Mouse (Mus musculus) midbrain, embryonic 14.5 days (tissue): ENCODE data around the gene Rhob. TPM values are rescaled to one million over a fixed set of nuclear protein-coding genes. Genes with fewer than 3 reads are reported as not detected.

Experiments used
- ATAC-seq: fragments of 200-750 bp; cut with Nextera tagmentation; 2 replicates; pipeline ENCODE4 v1.8.0; 2017; ENCODE audit warnings: moderate number of reproducible peaks, moderate library complexity; ENCODE audit not compliant: low FRiP score, low TSS enrichment
- DNase-seq: peaks from one replicate; pipeline ENCODE4 v3.0.0-alpha.2; 2015
- H3K27ac ChIP-seq: fragments of 300-500 bp; sonication (generic); replicated peaks from 2 replicates; pipeline ENCODE4 v1.5.1; 2014; ENCODE audit warnings: mild to moderate bottlenecking, low read depth, low read length, moderate library complexity
- H3K27me3 ChIP-seq: fragments of 300-500 bp; sonication (generic); 2 replicates; pipeline ENCODE4 v1.6.1; 2014; ENCODE audit warnings: low read length, control low read depth, mixed read lengths; ENCODE audit not compliant: control insufficient read depth, insufficient read depth
- H3K36me3 ChIP-seq: fragments of 300-500 bp; sonication (generic); 2 replicates; pipeline ENCODE4 v1.6.1; 2014; ENCODE audit warnings: low read length, control low read depth; ENCODE audit not compliant: control insufficient read depth, insufficient read depth
- H3K4me1 ChIP-seq: fragments of 300-500 bp; sonication (generic); 2 replicates; pipeline ENCODE4 v1.6.1; 2014; ENCODE audit warnings: mild to moderate bottlenecking, antibody characterized with exemption, low read length, control low read depth; ENCODE audit not compliant: control insufficient read depth, insufficient read depth
- H3K4me2 ChIP-seq: fragments of 300-500 bp; sonication (generic); 2 replicates; pipeline ENCODE4 v1.6.1; 2014; ENCODE audit warnings: mild to moderate bottlenecking, low read length, moderate library complexity
- H3K4me3 ChIP-seq: fragments of 300-500 bp; sonication (generic); replicated peaks from 2 replicates; pipeline ENCODE4 v1.5.1; 2014; ENCODE audit warnings: low read depth, low read length
- H3K9ac ChIP-seq: fragments of 300-500 bp; sonication (generic); replicated peaks from 2 replicates; pipeline ENCODE4 v1.6.1; 2014; ENCODE audit warnings: mild to moderate bottlenecking, low read length, moderate library complexity
- H3K9me3 ChIP-seq: fragments of 300-500 bp; sonication (generic); 2 replicates; pipeline ENCODE4 v1.6.1; 2016; ENCODE audit warnings: low read length, control low read depth, mixed read lengths; ENCODE audit not compliant: control insufficient read depth
- WGBS: fragments of 180-500 bp; shearing (Covaris S2); extraction: QIAGEN DNeasy Blood & Tissue Kit; methylation state at CpG from one replicate; pipeline ENCODE4 v1.1.7; 2014; 5-methylcytosine and 5-hydroxymethylcytosine counted together
- polyA plus RNA-seq: library from polyadenylated mRNA; unstranded; fragments of >200 nt; fragmentation: Nextera tagmentation; extraction: Ambion mirVana; gene quantifications from 2 replicates; pipeline ENCODE4 v1.2.1, GENCODE M21; 2014

Rhob gene
- polyA plus RNA-seq, 1 experiment from 2014 or later = 111 TPM

DNA sequence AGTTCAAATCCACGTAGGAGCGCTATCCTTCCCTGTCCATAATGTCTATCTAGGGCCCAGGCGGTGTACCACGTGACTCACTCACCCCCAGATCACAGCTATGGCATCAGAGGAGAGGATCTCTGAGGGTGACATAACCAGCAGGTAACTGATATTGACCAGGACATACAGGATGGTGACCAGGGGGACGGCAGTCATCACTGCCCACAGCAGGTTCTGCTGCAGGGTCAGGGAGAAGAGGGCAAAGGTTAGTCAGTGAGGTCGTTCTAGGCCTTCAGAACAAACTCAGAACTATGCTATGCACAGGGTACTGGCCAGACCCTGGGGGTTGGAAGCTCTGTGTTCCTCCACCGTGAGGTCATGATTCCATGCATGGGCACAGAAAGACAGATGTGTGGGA is 35.8 kb upstream of the Rhob start:
- ATAC-seq = no peak
- no peak for DNase-seq
- WGBS = 89% methylated on average over 7 of the region's 7 CpGs
- Histone ChIP-seq H3K27ac (no peak overlapping the region), H3K4me3 (no peak overlapping the region), H3K4me2 (no peak overlapping the region), H3K9me3 (no peaks in the 10 kb centered on the region), H3K4me1 (no peaks in the 10 kb centered on the region), H3K9ac (no peak overlapping the region), H3K27me3 (no peaks in the 10 kb centered on the region), H3K36me3 (no peaks in the 10 kb centered on the region)

DNA sequence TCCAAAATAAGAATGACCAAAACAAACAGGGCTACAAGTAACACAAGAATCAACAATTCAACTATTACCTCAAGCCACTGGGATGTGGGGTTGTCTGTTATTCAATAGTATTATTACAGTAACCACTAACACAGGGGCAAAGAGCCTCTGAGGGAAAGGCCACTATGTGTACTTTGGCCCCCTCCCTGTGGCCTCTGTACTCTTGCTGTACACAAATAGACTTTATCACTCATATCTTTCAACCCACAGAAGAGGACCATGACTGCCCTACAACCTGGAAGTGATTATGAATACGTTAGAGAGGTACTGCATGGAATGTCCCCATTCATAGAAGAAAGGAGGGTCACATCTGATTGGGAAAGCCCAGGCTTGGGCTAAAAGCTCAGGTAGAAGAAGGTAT is 35.1 kb upstream of the Rhob start:
- Histone ChIP-seq H3K27ac (no peak overlapping the region), H3K4me1 (no peaks in the 10 kb centered on the region), H3K4me3 (no peak overlapping the region), H3K27me3 (no peaks in the 10 kb centered on the region), H3K36me3 (no peaks in the 10 kb centered on the region), H3K9me3 (no peaks in the 10 kb centered on the region), H3K4me2 (no peak overlapping the region), H3K9ac (no peak overlapping the region)
- DNase-seq (no peak), ATAC-seq (no peak)
- WGBS = 92% methylated on average over 1 of the region's 1 CpGs

DNA sequence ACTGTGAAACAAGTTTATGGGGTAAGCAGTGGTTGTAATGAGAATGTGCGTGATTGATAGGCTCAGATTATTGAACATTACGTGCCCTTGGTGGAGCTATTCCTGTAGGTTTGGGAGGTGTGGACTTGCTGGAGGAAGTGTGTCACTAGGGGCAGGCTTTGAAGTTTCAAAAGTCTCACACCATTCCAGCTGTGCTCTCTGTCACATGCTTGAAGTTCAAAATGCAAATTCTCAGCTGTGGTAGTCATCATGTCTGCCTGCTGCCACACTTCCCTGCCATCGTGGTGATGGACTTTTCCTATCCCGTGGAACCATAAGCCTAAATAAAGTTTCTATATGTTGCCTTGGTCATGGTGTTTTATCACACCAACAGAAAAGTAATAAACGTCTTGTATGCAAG is 28.0 kb upstream of the Rhob start:
- Histone ChIP-seq H3K9me3 (no peaks in the 10 kb centered on the region), H3K36me3 (no peaks in the 10 kb centered on the region), H3K4me3 (no peak overlapping the region), H3K9ac (no peak overlapping the region), H3K4me2 (no peak overlapping the region), H3K4me1 (no peaks in the 10 kb centered on the region), H3K27ac (no peak overlapping the region), H3K27me3 (no peaks in the 10 kb centered on the region)
- DNase-seq (no peak), ATAC-seq (no peak)
- 84% methylated on average over 5 of the region's 5 CpGs for WGBS

DNA sequence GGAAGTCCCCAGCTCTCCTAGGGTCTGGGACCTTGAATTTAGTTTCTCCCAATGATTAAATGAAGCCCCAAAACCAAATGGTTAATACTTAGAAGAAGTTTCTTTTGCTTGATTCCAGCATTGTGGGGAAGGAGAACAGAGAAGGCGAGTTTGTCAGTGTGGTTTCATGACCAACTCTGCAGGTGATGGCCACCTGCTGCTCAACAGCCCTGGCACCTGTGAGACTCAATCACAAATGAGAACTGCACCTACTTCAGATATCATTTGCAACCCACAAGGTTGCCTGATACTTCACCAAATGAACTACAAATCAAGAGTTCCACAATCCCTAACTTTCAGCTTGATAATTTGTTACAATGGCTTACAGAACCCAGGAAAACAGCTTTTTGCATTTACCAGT is 27.4 kb upstream of the Rhob start:
- Histone ChIP-seq H3K27me3 (no peaks in the 10 kb centered on the region), H3K27ac (no peak overlapping the region), H3K4me2 (no peak overlapping the region), H3K4me1 (no peaks in the 10 kb centered on the region), H3K36me3 (no peaks in the 10 kb centered on the region), H3K9ac (no peak overlapping the region), H3K9me3 (no peaks in the 10 kb centered on the region), H3K4me3 (no peak overlapping the region)
- no peak for ATAC-seq
- WGBS = 80% methylated on average over 1 of the region's 1 CpGs
- no peak for DNase-seq

DNA sequence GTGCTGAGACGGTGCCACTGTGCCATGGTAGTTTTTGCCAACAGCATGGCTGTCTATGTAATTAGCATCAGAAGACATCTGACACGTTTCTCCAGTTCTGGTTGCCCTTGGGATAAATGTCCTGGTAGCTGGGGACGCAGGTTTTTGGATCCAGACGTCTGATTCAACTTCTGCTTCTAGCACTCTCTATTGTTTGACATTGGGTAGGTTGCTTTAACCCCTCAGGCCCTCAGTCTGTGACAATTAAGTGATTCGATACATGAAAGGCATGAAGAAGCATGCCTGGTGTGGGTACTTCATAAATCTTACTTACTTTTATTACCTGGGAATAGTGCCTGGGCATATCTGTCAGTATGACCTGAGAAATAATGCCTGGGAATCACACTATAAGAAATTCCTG is 24.3 kb upstream of the Rhob start:
- ATAC-seq = no peak
- WGBS = 59% methylated on average over 5 of the region's 5 CpGs
- H3K9me3 ChIP-seq = no peaks in the 10 kb centered on the region
- no peaks in the 10 kb centered on the region for H3K36me3 ChIP-seq
- no peak for DNase-seq
- no peak overlapping the region for H3K9ac ChIP-seq
- H3K27ac ChIP-seq = no peak overlapping the region
- no peak overlapping the region for H3K4me3 ChIP-seq
- H3K4me2 ChIP-seq = no peak overlapping the region
- no peaks in the 10 kb centered on the region for H3K4me1 ChIP-seq
- H3K27me3 ChIP-seq = no peaks in the 10 kb centered on the region

DNA sequence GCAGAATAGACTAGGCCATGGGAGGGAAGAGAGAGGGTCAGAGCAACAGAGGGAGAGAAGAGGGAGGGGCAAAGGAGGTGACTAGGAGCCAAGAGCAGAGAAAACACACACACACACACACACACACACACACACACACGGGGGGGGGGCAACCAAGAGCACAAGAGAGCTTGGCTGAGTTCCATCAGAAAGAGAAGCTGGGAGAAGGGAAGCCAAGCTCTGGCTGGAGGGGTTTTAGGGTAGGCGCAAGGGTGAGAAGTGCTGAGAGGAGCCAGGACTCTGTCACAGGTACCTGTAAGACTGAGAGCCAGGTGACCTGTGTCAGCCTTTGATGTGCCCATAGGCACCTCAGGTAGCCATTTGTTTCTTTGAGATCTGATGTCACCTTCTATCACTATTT is 22.9 kb upstream of the Rhob start:
- DNase-seq (no peak), ATAC-seq (no peak)
- 85% methylated on average over 2 of the region's 2 CpGs for WGBS

DNA sequence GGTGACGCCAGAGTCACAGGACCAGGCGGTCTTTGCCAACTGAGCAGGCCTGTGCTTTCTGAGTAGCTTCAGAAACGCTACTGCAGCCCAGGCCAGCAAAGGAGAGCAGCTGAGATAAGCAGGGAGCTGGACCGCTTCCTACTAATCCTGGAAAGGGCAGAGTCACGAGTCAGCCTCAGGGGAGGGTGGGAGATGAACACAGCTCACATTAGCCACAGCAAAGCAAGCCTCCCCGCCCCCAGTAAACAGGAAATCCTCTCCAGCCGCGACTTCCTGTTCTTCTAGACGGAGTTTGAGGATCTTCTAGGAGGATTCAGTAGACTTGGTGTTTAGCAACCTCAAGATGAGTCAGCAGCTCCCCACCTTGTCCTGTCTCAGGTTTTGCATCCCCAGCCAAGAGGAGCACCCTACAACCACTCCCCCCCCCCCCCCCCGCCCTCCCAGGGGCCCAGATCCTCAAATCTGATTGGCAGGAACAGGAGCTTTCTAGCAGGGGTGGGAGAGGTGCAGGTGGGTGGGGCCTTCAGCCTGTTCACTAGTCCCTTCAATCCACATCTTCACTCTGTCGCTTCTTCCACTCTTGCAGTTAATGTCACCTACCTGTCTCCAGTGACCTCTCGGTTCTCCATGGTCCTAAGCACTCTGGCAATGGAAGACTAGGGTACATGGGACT is 21.7 kb upstream of the Rhob start:
- Histone ChIP-seq H3K4me2 (no peak overlapping the region), H3K9ac (no peak overlapping the region), H3K27ac (no peak overlapping the region), H3K4me3 (no peak overlapping the region), H3K36me3 (no peaks in the 10 kb centered on the region), H3K9me3 (no peaks in the 10 kb centered on the region), H3K27me3 (no peaks in the 10 kb centered on the region), H3K4me1 (no peaks in the 10 kb centered on the region)
- 57% methylated on average over 12 of the region's 12 CpGs for WGBS
- ATAC-seq (no peak), DNase-seq (peak; percentile 34)

More for the DNA sequence above, 22.9 kb upstream of the Rhob start:
- Histone ChIP-seq H3K36me3 (no peaks in the 10 kb centered on the region), H3K27ac (no peak overlapping the region), H3K9me3 (no peaks in the 10 kb centered on the region), H3K4me3 (no peak overlapping the region), H3K4me2 (no peak overlapping the region), H3K4me1 (no peaks in the 10 kb centered on the region), H3K9ac (no peak overlapping the region), H3K27me3 (no peaks in the 10 kb centered on the region)

DNA sequence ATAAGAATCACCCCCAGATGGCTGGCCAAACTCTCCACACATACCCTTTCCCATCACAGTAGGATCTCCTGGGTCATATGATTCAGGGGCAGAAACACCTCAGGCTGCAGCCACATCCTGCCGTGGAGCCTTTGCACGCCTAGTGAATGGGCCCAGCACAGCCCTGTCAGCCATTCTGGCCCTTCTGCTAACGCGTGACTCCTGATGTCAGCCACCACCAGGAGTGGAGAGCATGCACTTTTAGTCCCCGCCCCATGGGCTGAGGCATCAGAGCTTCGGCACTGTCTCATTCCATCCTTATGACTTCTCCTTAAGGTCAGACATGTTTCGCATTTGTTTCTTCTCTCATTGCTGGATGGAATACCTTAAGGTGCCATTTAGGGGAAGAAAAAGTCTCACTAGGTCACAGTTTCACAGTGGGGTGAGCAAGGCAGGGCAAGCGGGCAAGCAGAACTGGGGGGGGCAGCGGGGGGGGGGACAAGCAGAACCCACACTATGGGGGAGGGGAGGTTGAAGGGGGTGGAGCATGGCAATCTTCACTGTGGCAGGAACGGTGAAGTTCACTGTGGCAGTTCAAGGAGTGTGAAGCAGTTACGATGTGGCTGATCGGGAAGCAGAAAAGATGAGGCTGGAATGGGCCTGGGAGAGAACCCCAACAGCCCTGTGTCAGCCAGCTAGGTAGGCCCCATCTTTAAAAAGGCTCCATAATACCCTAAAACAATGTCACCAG is 19.8 kb upstream of the Rhob start:
- Histone ChIP-seq H3K36me3 (no peaks in the 10 kb centered on the region), H3K4me3 (no peak overlapping the region), H3K4me2 (no peak overlapping the region), H3K9ac (no peak overlapping the region), H3K9me3 (no peaks in the 10 kb centered on the region), H3K4me1 (no peaks in the 10 kb centered on the region), H3K27ac (no peak overlapping the region), H3K27me3 (no peaks in the 10 kb centered on the region)
- 64% methylated on average over 12 of the region's 12 CpGs for WGBS
- ATAC-seq (no peak), DNase-seq (no peak)
